Mouse (Mus musculus) lung, postnatal 0 days (tissue): Measurements from ENCODE around the gene Taf6. TPM values are rescaled to one million over a fixed set of nuclear protein-coding genes. Genes with fewer than 3 reads are reported as not detected.
"Not testable (repeated sequence)": the region's sequence is repeated elsewhere in the genome, so short reads cannot be mapped to it uniquely, and the experiment has no call there.

Experiments used
- ATAC-seq: fragments of 200-750 bp; cut with Nextera tagmentation; 2 replicates; pipeline ENCODE4 v1.8.0; 2017; ENCODE audit warnings: moderate library complexity
- DNase-seq: peaks from one replicate; pipeline ENCODE4 v3.0.0-alpha.2; 2016; ENCODE audit warnings: low spot score
- H3K27ac ChIP-seq: fragments of 300-500 bp; sonication (generic); 2 replicates; pipeline ENCODE4 v1.5.1; 2014; ENCODE audit warnings: antibody characterized with exemption, mild to moderate bottlenecking, low read length, mixed read lengths
- H3K27me3 ChIP-seq: fragments of 300-500 bp; sonication (generic); replicated peaks from 2 replicates; pipeline ENCODE4 v1.6.1; 2014; ENCODE audit warnings: low read length, mixed read lengths; ENCODE audit not compliant: insufficient read depth
- H3K36me3 ChIP-seq: fragments of 300-500 bp; sonication (generic); 2 replicates; pipeline ENCODE4 v1.6.1; 2014; ENCODE audit warnings: low read length, mixed read lengths; ENCODE audit not compliant: insufficient read depth
- H3K4me1 ChIP-seq: fragments of 300-500 bp; sonication (generic); 2 replicates; pipeline ENCODE4 v1.6.1; 2014; ENCODE audit warnings: antibody characterized with exemption, low read depth, low read length, mixed read lengths; ENCODE audit not compliant: insufficient read depth
- H3K4me2 ChIP-seq: fragments of 300-500 bp; sonication (generic); replicated peaks from 2 replicates; pipeline ENCODE4 v1.6.1; 2014; ENCODE audit warnings: low read depth, mild to moderate bottlenecking, low read length, moderate library complexity, mixed read lengths
- H3K4me3 ChIP-seq: fragments of 300-500 bp; sonication (generic); 2 replicates; pipeline ENCODE4 v1.5.1; 2014; ENCODE audit warnings: low read depth, low read length
- H3K9ac ChIP-seq: fragments of 300-500 bp; sonication (generic); replicated peaks from 2 replicates; pipeline ENCODE4 v1.6.1; 2014; ENCODE audit warnings: low read depth, mild to moderate bottlenecking
- H3K9me3 ChIP-seq: fragments of 300-500 bp; sonication (generic); 2 replicates; pipeline ENCODE4 v1.6.1; 2016; ENCODE audit warnings: low read length, mixed read lengths
- CTCF ChIP-seq: IDR thresholded peaks from 2 replicates; pipeline ENCODE4 v1.5.1; 2016; ENCODE audit warnings: antibody characterized with exemption, mild to moderate bottlenecking
- EP300 ChIP-seq: IDR thresholded peaks from 2 replicates; pipeline ENCODE4 v1.6.1; 2016; ENCODE audit warnings: antibody characterized with exemption, mild to moderate bottlenecking, control low read depth
- whole genome bisulfite sequencing: fragments of 180-500 bp; shearing (Covaris S2); extraction: QIAGEN DNeasy Blood & Tissue Kit; methylation state at CpG from one replicate; pipeline ENCODE4 v1.1.7; 2014; 5-methylcytosine and 5-hydroxymethylcytosine counted together
- polyA plus RNA-seq: library from polyadenylated mRNA; unstranded; fragments of >200 nt; fragmentation: Nextera tagmentation; extraction: Ambion mirVana; gene quantifications from 2 replicates; pipeline ENCODE4 v1.2.1, GENCODE M21; 2015

Gene Taf6
- polyA plus RNA-seq, 1 experiment from 2014 or later, result 37.5 TPM

DNA sequence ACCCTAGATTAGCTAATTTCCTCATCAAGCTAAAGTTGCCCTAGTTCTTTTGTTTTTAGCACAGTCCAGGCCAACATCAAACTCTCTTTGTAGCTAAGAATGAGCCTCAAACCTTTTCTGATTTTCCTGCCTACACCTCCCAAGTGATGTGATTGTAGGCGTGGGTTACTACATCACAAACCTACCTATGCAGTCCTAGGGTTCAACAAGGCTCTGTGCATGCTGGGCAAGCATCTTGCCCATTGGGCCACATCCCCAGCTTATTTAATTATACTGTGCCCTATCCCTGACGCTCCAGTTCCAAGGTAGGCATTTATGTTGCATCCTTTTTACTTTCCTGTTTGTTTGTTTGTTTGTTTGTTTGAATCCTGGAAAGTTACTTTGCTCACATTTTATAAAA, 38.4 kb upstream of the Taf6 start, which contains the start of gene Nxpe5:
TSS of gene Nxpe5 (plus strand) at position 199 of the 400 bp plus-strand sequence.
- DNase-seq (no peak), ATAC-seq (no peak)
- H3K9me3 ChIP-seq, result no peaks in the 10 kb centered on the region
- no peaks in the 10 kb centered on the region for H3K4me1 ChIP-seq
- H3K4me2 ChIP-seq, result no peak within 1 kb of the TSS
- no peak within 1 kb of the TSS for H3K9ac ChIP-seq
- H3K4me3 ChIP-seq, result no peak within 1 kb of the TSS
- WGBS, result 48% methylated on average over 2 of the region's 2 CpGs
- H3K27ac ChIP-seq, result no peak within 1 kb of the TSS
- no peak for TF ChIP-seq EP300
- no peak for TF ChIP-seq CTCF
- H3K36me3 ChIP-seq, result no peaks in the 10 kb centered on the region
- H3K27me3 ChIP-seq, result no peaks in the 10 kb centered on the region

DNA sequence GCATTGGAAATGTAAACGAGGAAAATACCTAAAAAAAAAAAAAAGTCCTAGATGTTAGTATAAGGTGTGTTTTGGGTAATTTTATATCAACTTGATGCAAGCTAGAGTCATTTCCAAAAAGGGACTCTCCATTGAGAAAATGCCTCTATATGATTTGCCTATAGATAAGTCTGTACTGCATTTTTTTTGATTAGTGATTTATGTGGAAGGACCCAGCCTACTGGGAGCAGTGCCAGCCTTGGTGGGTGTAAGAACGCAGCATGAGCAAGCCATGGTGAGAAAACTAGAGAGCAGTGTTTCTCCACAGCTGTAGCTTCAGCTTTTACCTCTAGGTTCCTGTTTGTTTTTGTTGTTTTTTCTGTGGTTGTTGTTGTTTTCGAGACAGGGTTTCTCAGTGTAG, 36.0 kb upstream of the Taf6 start:
- WGBS, result 39% methylated on average over 3 of the region's 3 CpGs
- no peak for ATAC-seq
- H3K27me3 ChIP-seq, result no peaks in the 10 kb centered on the region

DNA sequence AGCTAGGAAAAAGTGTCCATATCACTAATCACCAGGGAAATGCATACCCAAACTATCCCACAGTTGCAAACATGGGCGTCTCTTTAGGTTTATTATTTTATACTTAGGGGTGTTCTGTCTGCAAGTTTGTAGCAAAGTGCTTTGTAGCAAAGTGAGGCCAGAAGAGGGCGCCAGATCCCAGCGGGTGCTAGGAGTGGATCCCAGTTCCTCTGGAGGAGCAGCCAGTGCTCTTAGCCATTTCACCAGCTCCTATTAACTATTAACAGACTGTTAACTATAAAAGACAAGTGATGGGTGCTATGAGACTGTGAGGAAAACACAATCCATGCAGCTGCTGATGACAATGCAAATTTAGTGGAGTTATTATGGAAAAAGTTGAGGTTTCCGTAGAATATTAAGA, 34.9 kb upstream of the Taf6 start:
- no peak for ATAC-seq

More for the DNA sequence above, 36.0 kb upstream of the Taf6 start:
- no peak overlapping the region for H3K4me3 ChIP-seq
- H3K9ac ChIP-seq, result no peak overlapping the region
- no peaks in the 10 kb centered on the region for H3K9me3 ChIP-seq
- TF ChIP-seq EP300 (no peak), CTCF (no peak)
- no peak overlapping the region for H3K4me2 ChIP-seq
- H3K27ac ChIP-seq, result no peak overlapping the region
- no peak for DNase-seq
- no peaks in the 10 kb centered on the region for H3K36me3 ChIP-seq
- H3K4me1 ChIP-seq, result no peaks in the 10 kb centered on the region

GRCm38 (mm10) chr5:138219864-138220263, 32.6 kb upstream of the Taf6 start:
- H3K27ac ChIP-seq, result no peak overlapping the region
- H3K4me1 ChIP-seq, result no peaks in the 10 kb centered on the region
- H3K9ac ChIP-seq, result no peak overlapping the region
- no peaks in the 10 kb centered on the region for H3K27me3 ChIP-seq
- no peak overlapping the region for H3K4me2 ChIP-seq
- no peak overlapping the region for H3K4me3 ChIP-seq
- TF ChIP-seq CTCF (no peak), EP300 (no peak)
- no peak for ATAC-seq
- H3K9me3 ChIP-seq, result no peaks in the 10 kb centered on the region
- DNase-seq, result no peak
- WGBS, result 27% methylated on average over 2 of the region's 2 CpGs
- no peaks in the 10 kb centered on the region for H3K36me3 ChIP-seq

More for the DNA sequence above, 34.9 kb upstream of the Taf6 start:
- 23% methylated on average over 4 of the region's 4 CpGs for WGBS
- Histone ChIP-seq H3K9ac (no peak overlapping the region), H3K4me1 (no peaks in the 10 kb centered on the region), H3K4me3 (no peak overlapping the region), H3K9me3 (no peaks in the 10 kb centered on the region), H3K4me2 (no peak overlapping the region), H3K27ac (no peak overlapping the region), H3K36me3 (no peaks in the 10 kb centered on the region), H3K27me3 (no peaks in the 10 kb centered on the region)
- TF ChIP-seq EP300, result no peak
- peak; percentile 86 for TF ChIP-seq CTCF
- DNase-seq, result peak; percentile 79

DNA sequence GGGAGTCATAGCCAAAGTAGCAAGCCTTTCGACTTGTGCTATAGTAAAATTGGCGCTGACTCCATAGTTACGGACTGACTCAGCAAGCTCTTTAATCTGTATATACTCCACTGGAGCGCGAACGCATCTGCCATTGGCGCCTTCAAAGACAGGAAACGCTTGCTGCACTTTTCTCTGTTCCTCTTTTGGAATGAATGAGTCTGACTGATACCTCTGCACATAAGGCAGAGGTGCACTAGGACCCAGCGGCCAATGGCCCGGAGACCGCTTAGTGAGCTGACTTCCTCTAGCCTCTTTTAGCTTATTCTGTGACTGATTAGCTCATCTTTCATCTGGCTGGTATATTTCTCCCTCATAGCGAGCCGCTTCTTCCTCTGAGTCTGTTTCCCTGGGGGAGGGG, 29.4 kb upstream of the Taf6 start:
- ATAC-seq, H3K36me3 ChIP-seq, H3K9ac ChIP-seq, H3K4me3 ChIP-seq, DNase-seq, H3K4me1 ChIP-seq, H3K9me3 ChIP-seq, H3K4me2 ChIP-seq, H3K27ac ChIP-seq, H3K27me3 ChIP-seq: not testable (repeated sequence)
- 89% methylated on average over 13 of the region's 13 CpGs for WGBS

GRCm38 (mm10) chr5:138207873-138208272, 20.6 kb upstream of the Taf6 start:
- Histone ChIP-seq H3K36me3 (no peaks in the 10 kb centered on the region), H3K27ac (no peak overlapping the region), H3K4me1 (no peaks in the 10 kb centered on the region), H3K9ac (no peak overlapping the region), H3K27me3 (no peaks in the 10 kb centered on the region), H3K9me3 (no peaks in the 10 kb centered on the region), H3K4me2 (no peak overlapping the region), H3K4me3 (no peak overlapping the region)
- 75% methylated on average over 4 of the region's 4 CpGs for WGBS
- ATAC-seq (no peak), DNase-seq (no peak)
- TF ChIP-seq EP300, result no peak
- TF ChIP-seq CTCF, result no peak

DNA sequence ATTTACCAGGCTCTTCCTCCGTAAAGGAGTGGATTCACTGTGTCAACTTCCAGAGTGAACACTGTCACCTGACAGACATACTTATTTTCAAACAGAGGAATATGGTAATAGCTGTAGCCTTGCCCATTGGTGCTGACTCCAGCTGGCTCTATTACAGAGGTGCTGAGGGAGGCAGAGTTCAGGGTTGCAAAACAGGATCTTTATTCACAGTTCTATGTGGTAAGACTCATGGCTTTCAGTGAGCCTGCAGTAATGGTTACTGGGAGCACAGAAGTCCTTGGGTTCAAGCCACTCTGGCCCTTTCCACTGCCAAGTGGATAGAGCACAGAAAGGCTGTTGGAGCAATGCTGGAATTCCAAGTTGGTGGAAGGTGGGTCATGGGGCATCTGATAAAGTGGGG, 20.0 kb upstream of the Taf6 start:
- 84% methylated on average over 1 of the region's 1 CpGs for WGBS
- no peak for ATAC-seq
- Histone ChIP-seq H3K27me3 (no peaks in the 10 kb centered on the region), H3K4me3 (no peak overlapping the region), H3K9ac (no peak overlapping the region), H3K27ac (no peak overlapping the region), H3K4me1 (no peaks in the 10 kb centered on the region), H3K4me2 (no peak overlapping the region), H3K9me3 (no peaks in the 10 kb centered on the region), H3K36me3 (no peaks in the 10 kb centered on the region)
- no peak for TF ChIP-seq EP300
- no peak for TF ChIP-seq CTCF
- no peak for DNase-seq
